Comparison of ENCODE assay signal across 9 mouse cellular contexts in the genomic region with DNA sequence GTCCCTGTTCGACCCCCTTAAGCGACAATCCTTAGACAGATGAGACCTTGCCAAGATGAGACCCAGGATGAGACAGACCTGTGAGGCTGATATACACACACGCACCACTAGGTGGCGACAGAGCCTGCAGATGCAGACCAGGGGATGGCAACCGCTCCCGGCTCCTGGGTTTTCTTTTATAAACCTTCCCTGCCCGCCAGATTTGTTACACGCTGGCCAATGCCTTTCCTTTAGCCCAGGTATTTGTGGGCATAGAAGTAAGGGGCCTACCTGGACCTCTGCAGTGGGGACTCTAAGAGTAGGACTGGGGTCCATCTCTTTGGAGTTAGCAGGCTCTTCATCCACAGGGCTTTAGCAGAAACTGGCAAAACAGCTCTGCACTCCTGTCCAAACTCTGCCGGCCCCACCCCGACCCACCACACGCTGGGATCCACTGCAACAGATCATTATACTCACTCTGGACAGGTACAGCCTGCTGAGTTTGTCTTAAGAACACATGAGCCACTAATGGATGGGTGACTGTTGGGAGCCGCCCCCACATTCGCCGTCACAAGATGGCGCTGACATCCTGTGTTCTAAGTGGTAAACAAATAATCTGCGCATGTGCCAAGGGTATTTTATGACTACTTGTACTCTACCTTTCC.
DNase-seq lines count a peak whose midpoint lies in the region; ATAC-seq lines count a peak whose summit lies in the region.
"Had no signal": no experiment of that assay in that cellular context is flagged by ENCODE, and none has a peak within 500 bp of the region (broad histone marks: within the 10 kb centered on the region; RNA-seq: fewer than 3 reads in every experiment).

No protein-coding gene starts in this region.

- peak overlapping the region; percentile 50 for H3K4me2 ChIP-seq in embryonic facial prominence, embryonic 12.5 days (replicated peaks)
- peak overlapping the region; percentile 52 for H3K4me2 ChIP-seq in limb, embryonic 15.5 days
- peak overlapping the region; percentile 59 for H3K4me2 ChIP-seq in midbrain, embryonic 16.5 days (ENCODE audit: low read length)

- no peaks in the 10 kb centered on the region for H3K36me3 ChIP-seq in embryonic facial prominence, embryonic 12.5 days
- H3K36me3 ChIP-seq in limb, embryonic 15.5 days = no peaks in the 10 kb centered on the region
- no peaks in the 10 kb centered on the region for H3K36me3 ChIP-seq in midbrain, embryonic 16.5 days (ENCODE audit: control insufficient read depth, insufficient read depth, low read length)

- no peak overlapping the region for H3K9ac ChIP-seq in embryonic facial prominence, embryonic 12.5 days
- H3K9ac ChIP-seq in limb, embryonic 15.5 days = peak overlapping the region; percentile 17; the same call in 1 of the 2 replicates
- H3K9ac ChIP-seq in midbrain, embryonic 16.5 days (ENCODE audit: low read depth, low read length) = peak overlapping the region; percentile 57

- peak overlapping the region; percentile 41 for H3K4me3 ChIP-seq in embryonic facial prominence, embryonic 12.5 days
- peak overlapping the region; percentile 47 for H3K4me3 ChIP-seq in limb, embryonic 15.5 days
- peak overlapping the region; percentile 45 for H3K4me3 ChIP-seq in midbrain, embryonic 16.5 days (ENCODE audit: low read depth, low read length)
- H3K4me3 ChIP-seq: myocyte had no signal

- peak; percentile 48 for ATAC-seq in embryonic facial prominence, embryonic 12.5 days (ENCODE audit: insufficient number of reproducible peaks, insufficient read depth, low FRiP score, low TSS enrichment)
- peak; percentile 13; the same call in 1 of the 2 replicates for ATAC-seq in limb, embryonic 15.5 days (ENCODE audit: insufficient number of reproducible peaks, low FRiP score, low TSS enrichment, low read depth)
- peak; percentile 58 for ATAC-seq in midbrain, embryonic 16.5 days

- peaks cover 17% of the 10 kb centered on the region for H3K4me1 ChIP-seq in embryonic facial prominence, embryonic 12.5 days
- H3K4me1 ChIP-seq in limb, embryonic 15.5 days = peaks cover 24% of the 10 kb centered on the region
- peaks cover 11% of the 10 kb centered on the region for H3K4me1 ChIP-seq in midbrain, embryonic 16.5 days (ENCODE audit: control insufficient read depth, insufficient read depth, low read length)

- 19% methylated on average over 16 of the region's 16 CpGs for WGBS in embryonic facial prominence, embryonic 12.5 days
- WGBS in limb, embryonic 15.5 days = 24% methylated on average over 16 of the region's 16 CpGs
- WGBS in midbrain, embryonic 16.5 days = 24% methylated on average over 15 of the region's 16 CpGs

- peak; percentile 69 to 76 for DNase-seq in left cerebral cortex, adult 18-20 months (ENCODE audit: low spot score in 2 of 2)
- no peak for DNase-seq in left cerebral cortex, adult 11 months (ENCODE audit: low spot score)
- peak; percentile 79 to 85 for DNase-seq in heart, adult 18-20 months
- peak; percentile 85 for DNase-seq in kidney, adult 11 months
- DNase-seq in spleen, postnatal 14 days (ENCODE audit: low spot score in 2 of 2) = peak; percentile 43 to 56

- 0 out of 2 replicates have a peak, but pooled peaks cover 2% of the 10 kb centered on the region for H3K27me3 ChIP-seq in embryonic facial prominence, embryonic 12.5 days
- no peaks in the 10 kb centered on the region for H3K27me3 ChIP-seq in limb, embryonic 15.5 days
- no peaks in the 10 kb centered on the region for H3K27me3 ChIP-seq in midbrain, embryonic 16.5 days (ENCODE audit: control insufficient read depth, insufficient read depth, low read depth, low read length)

- H3K27ac ChIP-seq in embryonic facial prominence, embryonic 12.5 days = peak overlapping the region; percentile 87
- peak overlapping the region; percentile 89 for H3K27ac ChIP-seq in limb, embryonic 15.5 days
- peak overlapping the region; percentile 86 for H3K27ac ChIP-seq in midbrain, embryonic 16.5 days (ENCODE audit: low read length)

- no peaks in the 10 kb centered on the region for H3K9me3 ChIP-seq in embryonic facial prominence, embryonic 12.5 days
- no peaks in the 10 kb centered on the region for H3K9me3 ChIP-seq in limb, embryonic 15.5 days
- H3K9me3 ChIP-seq in midbrain, embryonic 16.5 days (replicated peaks; ENCODE audit: control insufficient read depth, low read length, poor library complexity, severe bottlenecking) = no peaks in the 10 kb centered on the region
